Mouse (Mus musculus) ES-E14 (cell line): ENCODE results near the gene Hecw2.

Experiments
- HCFC1 ChIP-seq: IDR thresholded peaks from 2 replicates; pipeline ENCODE4 v1.6.1; 2012; ENCODE audit warnings: low read length, inconsistent platforms, borderline replicate concordance; ENCODE audit not compliant: insufficient read depth
- MAFK ChIP-seq: IDR thresholded peaks from 2 replicates; pipeline ENCODE4 v1.6.1; 2014; ENCODE audit warnings: mild to moderate bottlenecking, low read depth, low read length, inconsistent platforms; ENCODE audit not compliant: insufficient read depth
- ZC3H11A ChIP-seq: IDR thresholded peaks from 2 replicates; pipeline ENCODE4 v1.6.1; 2012; ENCODE audit warnings: low read depth, mild to moderate bottlenecking, inconsistent platforms, low read length, borderline replicate concordance

- TF ChIP-seq ZC3H11A = no peak
- no peak for TF ChIP-seq MAFK
- no peak for TF ChIP-seq HCFC1
These were observed 437.7 kb downstream of the Hecw2 start for GRCm38 (mm10) chr1:53757316-53757715.
